Mouse (Mus musculus): ENCODE results near the gene 9930104L06Rik.
A peak's percentile ranks its signal among the peaks of the same experiment; 100 is the strongest.
"Not testable (repeated sequence)": the region's sequence is repeated elsewhere in the genome, so short reads cannot be mapped to it uniquely, and the experiment has no call there.

The 9930104L06Rik gene

GRCm38 (mm10) chr4:124936613-124937471 is at the start of gene 9930104L06Rik:
9930104L06Rik (plus strand) TSS chr4:124937048.
- DNase-seq (ENCODE audit: low spot score in 2 of 2) = peak; percentile 90 to 94

DNA sequence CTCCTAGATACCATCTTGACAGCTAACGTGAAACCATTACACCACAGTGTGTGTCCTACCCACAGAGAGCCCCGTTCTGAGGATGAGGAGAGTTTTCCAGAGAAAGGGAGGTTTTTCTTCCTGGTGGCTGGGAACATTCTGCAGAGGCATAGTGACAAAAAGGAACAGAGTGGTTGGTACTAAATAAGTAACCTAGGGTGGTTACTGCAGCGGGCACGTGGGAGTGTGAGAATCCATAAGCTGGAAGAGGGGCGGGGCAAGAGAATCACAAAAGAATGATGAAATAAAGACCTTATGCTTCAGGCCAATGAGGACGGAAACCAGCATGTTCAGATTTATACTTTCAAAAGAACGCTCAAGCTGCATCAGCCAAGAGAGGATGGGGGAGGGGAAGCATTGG is 48.1 kb upstream of the 9930104L06Rik start:
- no peak for DNase-seq (ENCODE audit: low spot score in 2 of 2)

GRCm38 (mm10) chr4:124889935-124890334 is 46.9 kb upstream of the 9930104L06Rik start:
- DNase-seq (ENCODE audit: low spot score in 2 of 2) = no peak

- no peak for DNase-seq (ENCODE audit: low spot score in 2 of 2)
These were observed 46.0 kb upstream of the 9930104L06Rik start for GRCm38 (mm10) chr4:124890831-124891230.

DNA sequence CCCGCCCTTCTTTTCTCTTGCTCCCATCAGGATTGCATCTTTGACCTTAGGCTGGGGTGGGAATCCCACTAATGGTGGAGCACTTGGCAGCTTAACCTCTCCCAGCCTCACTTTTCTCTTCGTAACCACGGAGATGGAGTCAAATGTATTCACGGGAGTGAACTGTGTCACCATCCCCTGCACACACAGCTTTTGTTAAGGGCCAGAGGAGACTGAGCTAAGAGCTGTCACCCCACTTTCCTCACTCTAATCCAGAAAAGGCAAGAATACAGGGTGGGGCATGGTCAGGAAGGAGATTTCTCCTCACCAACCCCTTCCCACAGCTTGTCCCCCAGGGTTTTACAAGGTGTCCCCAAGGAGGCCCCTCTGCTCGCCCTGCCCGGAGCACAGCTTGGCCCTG is 43.1 kb upstream of the 9930104L06Rik start:
- no peak for DNase-seq (ENCODE audit: low spot score in 2 of 2)

DNA sequence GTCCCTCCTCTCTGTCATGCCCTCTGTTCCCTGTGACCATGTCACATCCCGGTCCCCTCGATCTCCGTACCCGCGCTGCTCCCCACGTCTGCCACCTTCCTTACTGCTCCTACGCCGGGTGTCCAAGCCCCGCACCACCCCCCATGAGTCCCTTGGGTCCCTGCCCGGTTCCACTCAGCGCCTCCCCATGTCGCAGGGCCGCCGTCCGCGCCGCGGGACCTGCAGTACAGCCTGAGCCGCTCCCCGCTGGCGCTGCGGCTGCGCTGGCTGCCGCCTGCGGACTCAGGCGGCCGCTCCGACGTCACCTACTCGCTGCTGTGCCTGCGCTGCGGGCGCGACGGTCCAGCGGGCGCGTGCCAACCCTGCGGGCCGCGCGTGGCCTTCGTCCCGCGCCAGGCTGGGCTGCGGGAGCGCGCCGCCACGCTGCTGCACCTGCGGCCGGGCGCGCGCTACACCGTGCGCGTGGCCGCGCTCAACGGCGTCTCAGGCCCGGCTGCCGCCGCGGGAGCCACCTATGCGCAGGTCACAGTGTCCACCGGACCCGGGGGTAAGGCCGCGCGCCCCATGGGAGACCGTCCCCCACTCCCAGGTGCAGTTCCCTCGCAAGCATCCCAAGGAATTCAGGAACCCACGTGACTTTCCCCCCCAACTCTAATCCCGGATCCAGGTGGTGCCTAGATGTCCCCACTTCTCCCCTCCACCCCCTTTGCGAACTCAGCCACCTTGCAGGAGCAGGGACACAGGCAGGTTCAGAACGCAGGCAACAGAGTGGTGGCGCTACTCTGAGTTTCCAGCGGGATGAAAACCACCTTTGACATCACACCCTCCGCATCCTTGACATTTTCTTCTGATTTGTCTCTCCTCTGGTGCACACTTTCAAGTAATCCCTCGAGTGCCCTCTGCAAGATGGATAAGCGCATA is 42.1 kb upstream of the 9930104L06Rik start:
- DNase-seq (ENCODE audit: low spot score in 2 of 2) = no peak

DNA sequence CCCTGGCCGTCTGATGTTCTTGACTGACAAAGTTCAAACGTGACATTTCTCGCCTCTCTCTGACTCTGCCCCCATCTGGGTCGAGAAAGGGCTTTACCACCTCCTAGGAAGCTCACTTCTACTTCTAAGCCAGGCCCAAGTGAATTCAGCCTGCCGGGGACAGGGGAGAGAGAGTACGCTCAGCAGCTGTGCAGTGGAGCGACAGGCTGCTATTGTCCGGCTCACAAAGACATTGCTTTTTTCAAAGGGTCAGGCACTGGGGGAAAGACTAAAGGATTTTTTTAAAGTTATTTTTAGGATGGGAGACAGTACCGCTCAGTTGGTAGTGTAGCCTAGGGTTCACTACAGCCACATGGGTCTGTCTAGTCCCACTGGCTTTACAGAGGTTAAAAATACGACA is 38.4 kb upstream of the 9930104L06Rik start:
- DNase-seq (ENCODE audit: low spot score in 2 of 2) = no peak

DNA sequence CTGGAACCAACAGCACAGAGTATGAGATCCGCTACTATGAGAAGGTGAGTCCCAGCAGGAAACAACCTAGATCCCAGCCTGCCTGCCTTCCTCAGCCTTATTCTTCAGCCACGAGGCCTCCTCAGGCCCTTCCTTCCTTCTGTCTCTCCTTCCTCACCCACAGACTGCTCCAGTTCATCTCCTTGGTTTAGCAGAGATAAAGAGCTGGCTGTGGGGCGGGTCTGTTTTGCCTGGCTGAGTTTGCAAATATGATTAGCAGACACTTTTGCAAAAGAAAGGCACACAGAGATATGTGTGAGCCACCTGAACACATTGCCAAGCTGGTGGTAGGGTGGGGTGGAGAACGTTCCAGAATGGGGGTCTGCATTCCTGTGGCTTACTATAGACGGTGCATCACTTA is 36.9 kb upstream of the 9930104L06Rik start:
- DNase-seq (ENCODE audit: low spot score in 2 of 2) = no peak

GRCm38 (mm10) chr4:124905417-124905816 is 31.4 kb upstream of the 9930104L06Rik start:
- no peak for DNase-seq (ENCODE audit: low spot score in 2 of 2)

GRCm38 (mm10) chr4:124905971-124906822 is 30.7 kb upstream of the 9930104L06Rik start:
- DNase-seq (ENCODE audit: low spot score in 2 of 2) = no peak

DNA sequence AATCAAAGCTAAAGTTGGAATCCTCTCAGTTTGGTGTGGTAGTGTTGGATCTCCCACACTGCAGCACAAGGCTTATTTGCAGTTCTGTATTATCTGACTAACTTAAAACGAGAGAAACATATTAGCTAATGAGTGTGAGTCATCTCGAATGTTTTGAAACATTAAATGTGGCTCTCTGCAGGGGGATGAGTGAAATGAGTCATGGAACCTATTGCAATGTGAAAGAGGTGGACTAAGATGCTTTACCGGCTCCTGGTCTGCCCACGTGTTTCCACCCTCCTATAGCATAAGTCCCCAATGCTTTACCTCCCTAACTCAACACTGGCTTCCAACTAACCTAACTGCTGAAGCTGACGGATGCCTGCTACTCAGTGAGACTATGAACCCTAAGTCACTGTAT is 8.7 kb upstream of the 9930104L06Rik start:
- DNase-seq (ENCODE audit: low spot score in 2 of 2) = no peak

DNA sequence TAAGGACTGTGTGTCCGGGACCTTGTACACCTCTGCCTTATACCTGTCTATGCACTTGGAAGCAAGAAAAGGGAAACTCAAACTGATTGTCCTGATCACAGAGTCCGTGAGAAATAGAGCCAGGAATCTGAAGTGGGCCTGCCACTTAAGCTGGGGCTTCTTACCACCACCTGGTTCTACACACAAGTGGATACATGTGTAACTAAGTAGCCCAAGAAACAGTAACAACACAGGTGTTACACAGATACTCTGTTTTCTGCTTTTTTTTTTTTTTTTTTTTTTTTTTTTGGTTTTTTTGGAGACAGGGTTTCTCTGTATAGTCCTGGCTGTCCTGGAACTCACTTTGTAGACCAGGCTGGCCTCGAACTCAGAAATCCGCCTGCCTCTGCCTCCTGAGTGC is 2.4 kb downstream of the 9930104L06Rik start, which contains the start of gene Cdca8:
Cdca8 (minus strand) TSS at position 101 of the 400 bp plus-strand sequence.
- not testable (repeated sequence) for DNase-seq (ENCODE audit: low spot score in 2 of 2)

DNA sequence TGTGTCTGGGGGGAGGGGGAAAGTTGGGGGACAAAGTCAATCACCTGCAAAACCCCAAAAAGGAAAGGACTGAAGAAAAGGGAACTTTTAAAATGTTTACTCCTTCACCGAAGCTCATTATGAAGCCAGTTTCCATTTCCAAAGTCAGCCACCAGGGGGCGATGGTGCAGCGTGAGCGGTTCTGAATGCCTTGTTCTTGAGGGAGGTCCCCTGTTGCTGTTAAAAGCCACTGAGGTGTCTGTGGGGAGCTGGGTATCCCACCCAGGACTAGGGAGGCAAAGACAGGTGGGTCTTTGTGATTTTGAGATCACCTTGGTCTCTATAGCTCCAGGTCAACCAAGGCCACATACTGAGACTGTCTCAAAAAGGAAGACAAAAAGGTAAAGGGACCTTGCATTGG is 6.2 kb downstream of the 9930104L06Rik start:
- DNase-seq (ENCODE audit: low spot score in 2 of 2) = peak; percentile 71 to 77

GRCm38 (mm10) chr4:124943781-124944180 is 6.9 kb downstream of the 9930104L06Rik start:
- DNase-seq (ENCODE audit: low spot score in 2 of 2) = no peak

GRCm38 (mm10) chr4:124944961-124945360 is 8.1 kb downstream of the 9930104L06Rik start:
- no peak for DNase-seq (ENCODE audit: low spot score in 2 of 2)

GRCm38 (mm10) chr4:124949488-124949887 is 12.6 kb downstream of the 9930104L06Rik start:
- peak in 1 of 2 experiments; percentile 18 for DNase-seq (ENCODE audit: low spot score in 2 of 2)

DNA sequence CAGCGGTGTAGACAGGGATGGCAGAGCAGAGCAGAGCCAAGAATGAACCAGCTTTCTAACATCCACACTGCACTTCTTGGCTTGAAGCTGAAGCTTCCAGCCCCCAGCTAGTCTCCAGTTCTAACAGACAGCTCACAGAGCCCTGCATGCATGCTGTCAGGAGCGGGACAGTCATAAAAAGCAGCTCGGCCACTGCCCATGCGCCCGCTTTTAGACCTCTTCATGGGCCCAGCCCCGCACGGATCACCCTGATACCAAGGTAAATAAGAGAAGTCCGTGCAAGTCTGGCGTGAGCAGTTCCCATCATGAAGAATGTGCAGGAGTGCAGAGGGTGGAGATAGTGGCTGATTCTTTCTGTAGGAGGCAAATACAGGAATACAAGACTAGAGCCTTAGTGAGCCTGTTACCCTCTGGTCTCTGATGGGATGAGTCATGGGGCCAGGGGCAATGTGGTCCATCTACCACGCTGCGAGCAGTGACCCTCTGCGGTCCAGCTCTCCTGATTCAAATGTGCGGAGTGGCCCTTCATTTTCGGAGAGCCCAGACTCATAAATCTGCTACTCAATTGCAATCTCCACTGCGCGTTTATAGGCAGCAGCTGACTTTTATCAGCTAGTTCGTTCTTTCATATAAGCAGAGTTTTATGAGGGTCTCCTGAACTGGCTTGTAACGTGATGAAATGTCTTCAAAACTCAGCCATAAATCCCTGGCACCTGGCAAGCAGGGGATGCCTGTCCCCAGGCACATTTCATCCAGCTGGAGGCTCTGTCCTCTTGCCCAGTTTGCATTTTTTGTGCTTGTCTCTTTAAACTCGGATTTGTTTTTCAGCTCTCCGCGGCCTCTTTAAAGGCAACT is 13.6 kb downstream of the 9930104L06Rik start:
- peak in 1 of 2 experiments; percentile 43 for DNase-seq (ENCODE audit: low spot score in 2 of 2)

DNA sequence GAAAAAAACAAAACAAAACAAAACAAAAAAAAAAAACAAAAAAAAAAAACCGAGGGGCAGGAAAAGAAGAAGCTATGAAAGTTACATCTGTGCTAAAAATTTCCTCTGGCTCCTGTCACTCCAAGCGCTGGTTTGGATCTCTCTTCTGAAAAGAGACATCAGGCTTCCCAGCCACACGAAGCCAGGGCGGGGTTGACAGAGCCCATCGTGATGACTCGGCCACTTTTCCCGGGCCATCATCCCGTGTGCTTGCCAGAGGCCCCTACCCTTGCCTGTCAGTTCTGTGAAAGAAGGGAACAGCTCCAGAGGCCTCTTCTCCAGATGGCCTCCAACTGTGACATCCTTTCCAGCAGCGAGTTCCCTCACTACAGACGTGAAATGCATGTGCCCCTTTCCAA is 14.2 kb downstream of the 9930104L06Rik start:
- peak in 1 of 2 experiments; percentile 11 for DNase-seq (ENCODE audit: low spot score in 2 of 2)

- DNase-seq (ENCODE audit: low spot score in 2 of 2) = no peak
These were observed 16.7 kb downstream of the 9930104L06Rik start for GRCm38 (mm10) chr4:124953546-124953945.

DNA sequence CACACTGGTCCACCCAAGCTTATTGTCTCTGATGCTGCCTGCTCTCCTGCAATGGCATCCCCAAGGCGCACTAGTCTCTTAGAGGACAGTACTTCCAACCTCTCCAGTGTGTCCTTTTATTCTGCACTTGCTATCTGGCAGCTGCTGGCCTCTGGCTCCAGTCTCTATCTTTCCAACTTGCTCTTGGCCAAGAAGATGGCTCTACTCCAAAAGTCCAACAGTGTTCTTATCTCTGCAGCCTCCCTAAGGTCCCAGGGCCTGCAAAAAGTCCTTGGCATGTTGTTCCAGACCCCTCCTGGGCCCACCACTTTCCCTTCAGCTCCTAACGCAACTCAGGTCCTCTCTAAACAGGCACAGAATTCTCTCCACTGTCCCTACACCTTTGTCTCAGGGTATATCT is 20.4 kb downstream of the 9930104L06Rik start:
- peak in 1 of 2 experiments; percentile 36 for DNase-seq (ENCODE audit: low spot score in 2 of 2)
